Mouse (Mus musculus) heart, postnatal 36 days (tissue): ENCODE data around the gene Stard13. TPM values are rescaled to one million over a fixed set of nuclear protein-coding genes. Genes with fewer than 3 reads are reported as not detected.

ENCODE experiments used
- DNase-seq, 2 experiments: peaks; one replicate each; pipeline ENCODE4 v3.0.0; 2021 to 2022
- intact Hi-C: fragments of 180-260 bp; cut with DNase I; formaldehyde crosslinking; loops from one replicate; pipeline ENCODE4 v1.15.1; 2025
- total RNA-seq, 2 experiments: library from RNA; stranded (reverse); gene quantifications; 2 replicates each; pipeline ENCODE4 v1.2.3; 2021

Stard13 gene
- total RNA-seq, 2 experiments from 2014 or later: 24.1 to 25.0 TPM

- intact Hi-C loops: no loop called here
- no peak for DNase-seq
These were observed 159.4 kb downstream of the Stard13 start for GRCm38 (mm10) chr5:151074282-151074681.

DNA sequence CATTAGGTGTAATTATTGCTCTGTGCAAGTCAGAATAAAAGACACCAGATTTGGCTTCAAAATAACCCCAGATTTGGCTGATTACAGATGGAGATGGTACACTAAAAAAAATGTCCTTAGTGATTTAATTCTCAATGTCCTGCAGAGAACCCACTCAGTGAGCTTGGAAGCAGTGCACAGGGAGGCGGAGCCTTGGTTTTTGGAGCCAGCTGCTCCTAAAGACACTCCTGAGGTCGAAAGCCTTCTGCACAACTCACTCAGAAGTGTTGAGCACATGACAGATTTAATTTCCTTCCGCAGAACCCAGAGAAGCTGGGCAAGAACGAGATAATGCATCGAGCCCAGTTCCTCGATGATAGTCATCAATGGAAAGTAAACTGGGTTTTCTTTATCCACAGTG, 162.2 kb downstream of the Stard13 start:
- intact Hi-C loops: no loop called here
- DNase-seq: no peak

- intact Hi-C loops: no loop called here
These were observed 162.7 kb downstream of the Stard13 start for GRCm38 (mm10) chr5:151070896-151071295.

DNA sequence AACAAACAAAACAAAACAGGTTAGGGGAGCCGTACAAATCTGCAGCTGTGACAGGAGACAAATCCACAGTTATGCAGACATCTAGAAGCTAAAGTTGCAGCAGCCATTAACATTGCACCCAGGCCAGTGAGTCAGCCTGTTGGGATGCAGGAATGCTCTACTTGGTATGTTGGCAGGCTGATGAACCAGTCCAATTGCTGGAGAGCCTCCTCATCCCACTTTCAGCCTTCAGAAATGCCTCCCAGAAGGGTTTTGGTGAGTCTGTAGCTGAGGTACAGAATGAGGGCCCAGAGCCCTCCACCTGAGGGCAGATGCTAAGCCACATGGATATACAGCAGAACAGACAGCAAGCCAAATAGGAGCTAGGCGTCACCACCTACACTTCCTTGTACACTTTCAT, 164.1 kb downstream of the Stard13 start:
- intact Hi-C loops: loop anchor here (5.0 kb wide), 1 partner anchor 73 kb away; no protein-coding TSS in a partner anchor

More at GRCm38 (mm10) chr5:151070896-151071295, 162.7 kb downstream of the Stard13 start:
- no peak for DNase-seq

GRCm38 (mm10) chr5:151066016-151066415, 167.6 kb downstream of the Stard13 start:
- DNase-seq: no peak
- intact Hi-C loops: loop anchor here (5.0 kb wide), 1 partner anchor 76 kb away; no protein-coding TSS in a partner anchor

More for the DNA sequence above, 164.1 kb downstream of the Stard13 start:
- DNase-seq: no peak

GRCm38 (mm10) chr5:151065228-151065627, 168.4 kb downstream of the Stard13 start:
- intact Hi-C loops: loop anchor here (5.0 kb wide), 1 partner anchor 77 kb away; no protein-coding TSS in a partner anchor
- no peak for DNase-seq

- intact Hi-C loops: no loop called here
- DNase-seq: no peak
These were observed 171.7 kb downstream of the Stard13 start for GRCm38 (mm10) chr5:151061942-151062341.

GRCm38 (mm10) chr5:151060476-151060875, 173.2 kb downstream of the Stard13 start:
- intact Hi-C loops: no loop called here
- DNase-seq: no peak

DNA sequence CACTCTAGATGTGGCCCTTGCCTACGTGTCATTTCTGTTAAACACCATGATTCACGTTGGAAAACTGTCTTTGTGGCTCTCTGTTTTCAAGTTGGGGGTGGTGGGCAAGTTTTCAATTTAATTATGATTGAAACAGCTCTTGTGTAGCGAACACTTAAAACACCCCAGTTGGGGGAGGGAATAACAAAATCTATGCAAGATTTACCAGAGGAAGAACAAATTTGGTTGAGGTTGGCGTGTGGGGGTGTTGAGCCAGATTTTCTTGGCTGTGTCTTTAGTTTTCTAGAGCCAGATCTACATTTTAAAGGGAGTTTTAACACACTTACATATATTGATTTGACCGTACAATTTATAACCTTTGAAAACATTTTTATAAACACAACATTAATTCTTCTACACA, 173.9 kb downstream of the Stard13 start:
- no peak for DNase-seq
- intact Hi-C loops: loop anchor here (5.0 kb wide), 3 partner anchors 188 to 308 kb away; no protein-coding TSS in a partner anchor

- intact Hi-C loops: loop anchor here (5.0 kb wide), 3 partner anchors 188 to 308 kb away; no protein-coding TSS in a partner anchor
- DNase-seq: no peak
These were observed 174.3 kb downstream of the Stard13 start for GRCm38 (mm10) chr5:151059352-151059751.

DNA sequence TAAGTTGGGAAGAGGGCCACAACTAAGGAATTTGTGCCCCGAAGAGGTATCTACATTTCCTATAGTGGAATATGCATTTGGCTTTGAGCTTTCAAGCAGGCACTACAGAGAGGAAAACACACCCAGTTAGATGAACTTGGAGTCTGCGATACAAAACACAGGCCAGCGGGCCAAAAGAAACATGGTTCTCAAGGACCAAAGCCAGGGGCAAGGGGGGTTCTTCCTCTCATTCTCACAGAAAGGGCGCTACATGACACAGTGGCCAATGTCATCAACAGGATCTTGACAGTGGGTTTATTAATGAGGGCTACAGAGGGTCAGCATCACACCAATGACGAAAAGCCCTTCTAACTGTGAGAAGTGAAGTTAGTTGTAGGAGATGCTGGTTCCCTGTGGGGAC, 175.9 kb downstream of the Stard13 start:
- intact Hi-C loops: loop anchor here (2.0 to 5.0 kb wide), 4 partner anchors 123 to 310 kb away; no protein-coding TSS in a partner anchor
- no peak for DNase-seq

- intact Hi-C loops: loop anchor here (2.0 to 5.0 kb wide), 4 partner anchors 124 to 310 kb away; no protein-coding TSS in a partner anchor
- DNase-seq: peak in 1 of 2 experiments; percentile 42
These were observed 176.7 kb downstream of the Stard13 start for GRCm38 (mm10) chr5:151056920-151057294.

- intact Hi-C loops: loop anchor here (2.0 to 5.0 kb wide), 4 partner anchors 124 to 311 kb away; no protein-coding TSS in a partner anchor
- DNase-seq: no peak
These were observed 177.2 kb downstream of the Stard13 start for GRCm38 (mm10) chr5:151056255-151056919.

- DNase-seq: no peak
- intact Hi-C loops: loop anchor here (2.0 to 5.0 kb wide), 4 partner anchors 125 to 312 kb away; no protein-coding TSS in a partner anchor
These were observed 178.1 kb downstream of the Stard13 start for GRCm38 (mm10) chr5:151055426-151056090.

GRCm38 (mm10) chr5:151054743-151055114, 178.9 kb downstream of the Stard13 start:
- DNase-seq: no peak
- intact Hi-C loops: loop anchor here (5.0 kb wide), 3 partner anchors 193 to 313 kb away; no protein-coding TSS in a partner anchor

DNA sequence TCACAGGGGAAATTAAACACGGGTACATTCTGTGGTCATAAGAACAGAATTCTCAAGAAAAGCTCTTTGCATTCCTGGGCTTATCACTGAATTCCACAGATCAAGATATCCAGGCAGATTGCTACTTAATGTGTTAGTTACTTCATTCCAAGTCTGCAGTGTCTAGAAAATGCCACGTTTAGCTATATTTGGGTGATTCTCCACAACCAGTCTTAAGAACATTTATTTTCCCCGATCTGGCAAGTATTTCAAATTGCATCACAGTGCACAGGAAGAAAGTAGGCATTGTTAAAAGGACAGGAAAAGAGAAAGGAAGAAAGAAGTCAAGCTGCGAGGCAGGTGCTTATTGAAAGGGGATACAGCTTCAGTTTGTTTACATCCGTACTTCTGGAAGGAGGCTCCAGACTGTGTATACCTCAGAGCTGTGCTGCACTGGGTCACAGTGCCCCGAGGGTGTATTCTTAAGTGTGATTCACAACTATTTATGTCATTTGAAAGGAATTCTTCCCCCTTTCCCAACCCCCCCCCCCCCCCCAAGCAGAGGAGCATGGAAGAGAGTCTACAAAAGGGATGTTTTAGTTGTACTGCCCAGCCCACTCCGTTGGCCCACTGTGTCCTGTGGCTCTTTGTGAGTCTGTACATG, 179.4 kb downstream of the Stard13 start:
- DNase-seq: no peak
- intact Hi-C loops: no loop called here

DNA sequence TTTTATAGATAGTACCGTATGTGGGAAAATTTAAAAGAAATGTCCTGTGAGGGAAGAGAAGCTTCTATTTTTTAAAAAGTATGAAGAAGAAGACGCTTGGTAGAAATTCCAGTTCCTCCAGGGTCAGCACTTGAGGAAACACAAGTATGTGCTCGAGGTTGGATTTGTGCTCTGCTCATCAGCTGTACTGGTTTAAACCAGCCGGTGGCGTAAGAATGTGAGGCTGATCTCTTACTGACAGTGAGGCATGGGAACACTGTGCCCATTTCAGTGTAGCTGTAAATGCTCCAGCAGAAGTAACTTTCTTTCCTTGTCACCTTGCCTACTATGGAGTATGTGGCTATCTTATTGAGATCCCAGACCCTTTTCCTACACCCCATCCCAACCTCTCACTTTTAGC, 180.4 kb downstream of the Stard13 start:
- DNase-seq: no peak
- intact Hi-C loops: no loop called here

DNA sequence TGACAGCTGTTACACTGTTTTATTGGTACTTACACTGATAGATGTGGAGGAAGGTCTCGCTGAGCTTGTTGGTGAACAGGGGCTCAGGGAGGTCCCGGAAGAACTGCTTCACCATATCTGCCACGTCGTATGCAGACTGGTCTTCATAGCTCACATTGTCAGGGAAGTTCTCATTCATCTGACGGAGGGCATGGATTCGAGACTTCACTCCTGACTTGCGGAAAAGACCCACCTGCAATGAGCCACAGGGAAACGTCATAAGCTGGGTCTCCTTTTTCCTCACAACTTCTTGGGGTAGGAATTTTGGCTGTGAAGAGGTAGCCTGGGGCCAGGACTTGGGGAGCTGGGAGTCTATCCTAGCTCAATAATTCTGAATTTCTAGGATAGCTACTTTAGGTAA, 181.3 kb downstream of the Stard13 start:
- intact Hi-C loops: no loop called here
- DNase-seq: no peak

DNA sequence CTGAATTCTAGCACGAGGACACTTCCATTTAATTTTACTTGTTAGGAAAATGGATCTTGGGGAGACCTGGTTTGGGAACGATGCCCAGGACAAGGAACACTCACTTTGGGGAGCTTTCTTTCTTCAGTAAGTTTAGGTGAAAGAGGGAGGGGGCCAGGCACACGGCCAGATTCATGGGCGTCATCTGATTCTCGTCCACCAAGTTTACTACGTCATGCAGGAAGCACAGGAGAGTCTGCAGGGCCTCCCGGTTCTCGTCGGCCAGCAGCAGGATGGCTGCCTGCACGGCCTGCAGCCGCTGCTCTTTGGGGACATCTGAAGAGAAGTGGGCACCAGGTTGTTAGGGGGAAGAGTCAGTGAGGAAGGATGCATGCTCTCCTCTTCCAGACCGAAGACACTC, 186.1 kb downstream of the Stard13 start:
- intact Hi-C loops: no loop called here
- DNase-seq: peak; percentile 50 to 52

DNA sequence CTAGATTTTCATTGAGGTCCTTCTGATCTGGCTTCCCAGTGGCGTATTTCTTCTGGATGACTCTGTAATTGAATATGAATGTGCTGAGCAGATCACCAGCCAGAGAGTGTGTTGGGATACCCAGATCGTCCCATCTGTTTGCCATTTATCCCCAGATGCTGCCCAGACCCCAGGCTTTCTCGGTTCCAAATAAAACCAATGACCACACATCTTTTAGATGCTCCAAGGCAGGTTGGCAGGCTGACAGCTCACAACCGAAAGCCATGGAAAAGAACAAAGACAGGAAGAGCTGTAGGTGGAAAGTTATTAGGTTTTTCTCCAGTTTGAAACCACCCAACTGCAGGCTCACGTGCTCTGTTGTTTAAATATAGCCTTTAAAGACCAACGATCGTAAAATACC, 186.7 kb downstream of the Stard13 start:
- peak in 1 of 2 experiments; percentile 59 for DNase-seq
- intact Hi-C loops: no loop called here

DNA sequence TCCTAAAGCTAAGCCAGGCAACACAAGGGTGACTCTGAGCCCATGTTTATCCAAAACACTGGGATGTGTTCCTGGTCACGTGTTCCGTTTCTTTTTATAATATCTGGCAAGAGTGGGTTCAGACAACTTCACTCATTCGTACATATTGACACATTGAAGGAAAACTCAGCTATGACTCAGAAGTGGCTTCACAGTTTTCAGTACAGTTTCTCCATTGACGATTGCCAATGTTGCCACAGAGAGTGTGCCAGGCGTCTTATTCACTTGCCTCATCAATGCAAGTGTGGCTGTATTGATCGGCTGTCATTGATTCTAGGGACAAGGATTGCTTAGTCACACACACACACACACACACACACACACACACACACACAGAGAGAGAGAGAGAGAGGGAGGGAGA, 187.5 kb downstream of the Stard13 start:
- DNase-seq: no peak
- intact Hi-C loops: no loop called here
